Mouse (Mus musculus) lung, adult 18-20 months (tissue): ENCODE data around the gene Bicra.

Source experiments
- DNase-seq, 2 experiments: peaks; one replicate each; pipeline ENCODE4 v3.0.0; 2022; ENCODE audit warnings: mixed read lengths in 2 of 2

Bicra gene

GRCm38 (mm10) chr7:16046481-16047337 lies 1.0 kb downstream of the Bicra start:
- peak; percentile 81 to 86 for DNase-seq

- peak; percentile 82 to 86 for DNase-seq
These were observed 1.6 kb downstream of the Bicra start for GRCm38 (mm10) chr7:16046101-16046480.

DNA sequence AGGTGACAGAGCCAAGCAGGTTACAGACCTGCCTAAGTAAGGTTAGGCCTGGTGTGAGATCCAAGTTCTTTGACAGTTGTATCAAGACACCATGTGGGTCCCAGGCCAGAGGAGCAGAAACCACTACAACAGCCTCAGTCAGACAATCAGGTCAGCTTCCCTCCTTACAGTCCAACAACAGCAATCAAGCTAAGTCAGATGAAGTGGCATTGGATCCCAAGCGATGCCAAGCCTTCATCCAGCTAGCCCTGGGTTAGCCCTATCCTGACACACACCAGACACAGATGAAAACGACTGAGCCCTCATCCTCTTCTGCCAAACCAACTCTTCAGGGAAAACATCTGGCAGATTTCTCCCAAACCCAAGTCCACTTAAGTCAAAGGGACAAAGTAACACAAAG lies 2.2 kb downstream of the Bicra start:
- DNase-seq = no peak

DNA sequence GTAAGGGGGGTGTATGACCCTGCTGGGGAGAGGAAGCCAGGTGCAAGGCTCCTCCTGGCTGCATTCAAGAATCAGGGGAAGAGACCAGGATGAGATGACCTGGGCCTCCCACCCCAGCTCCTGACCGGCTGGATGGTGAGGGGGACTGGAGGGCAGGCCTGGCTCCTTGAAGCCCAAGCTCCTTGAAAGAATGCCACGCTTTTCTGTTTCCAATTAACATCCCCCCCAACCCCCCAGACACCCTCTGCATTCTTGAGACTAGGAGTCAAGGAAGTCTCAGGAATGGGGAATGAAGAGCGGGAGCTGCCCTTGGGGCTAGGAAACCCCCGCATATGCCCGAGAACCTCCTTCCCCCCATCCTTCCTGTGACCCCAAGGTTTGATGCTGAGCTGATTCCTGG lies 3.2 kb downstream of the Bicra start:
- DNase-seq = no peak

- DNase-seq = no peak
These were observed 3.8 kb downstream of the Bicra start for GRCm38 (mm10) chr7:16043861-16044435.

DNA sequence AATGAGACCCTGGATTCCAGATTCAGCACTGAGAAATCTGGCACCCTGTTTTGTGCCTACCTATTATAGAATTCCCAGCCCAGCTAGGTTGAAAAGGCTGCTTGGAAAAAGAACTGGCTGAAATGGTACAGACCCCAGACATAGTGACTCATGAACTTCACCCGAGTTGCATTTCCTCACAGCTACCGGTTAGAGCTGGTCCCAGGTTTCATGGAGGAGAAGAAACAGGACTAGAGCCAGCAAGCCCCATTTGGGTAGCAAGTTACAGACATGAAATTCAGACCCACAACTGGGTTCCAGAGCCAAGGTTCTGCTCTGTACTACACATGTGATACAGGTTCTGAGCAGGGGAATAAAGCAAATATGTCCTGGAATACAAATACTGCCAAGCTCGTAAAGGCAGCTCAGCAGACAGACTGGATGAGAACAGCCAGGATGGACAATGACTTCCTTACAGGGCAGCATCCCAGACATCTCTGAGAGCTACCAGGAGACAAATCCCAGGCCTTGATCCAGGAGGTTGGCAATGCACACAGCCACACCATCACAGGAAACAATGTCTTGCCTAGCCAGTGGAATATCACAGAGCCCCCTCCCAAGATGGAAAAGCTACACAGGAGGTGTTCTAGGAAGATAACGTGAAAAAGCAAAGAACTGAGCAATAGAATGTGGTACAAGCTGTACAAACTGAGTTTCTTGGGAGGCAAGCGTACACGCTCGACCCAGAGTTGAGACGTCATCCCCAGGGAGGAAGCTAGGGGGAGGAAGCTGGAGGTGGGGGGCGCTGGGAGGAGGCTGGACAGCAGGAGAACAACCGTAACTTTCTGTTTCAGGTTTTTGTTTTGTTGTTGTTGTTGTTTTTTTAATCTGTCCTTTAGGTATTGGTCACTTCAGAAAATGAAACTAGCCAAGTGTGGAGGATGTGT lies 4.6 kb downstream of the Bicra start:
- DNase-seq = no peak

DNA sequence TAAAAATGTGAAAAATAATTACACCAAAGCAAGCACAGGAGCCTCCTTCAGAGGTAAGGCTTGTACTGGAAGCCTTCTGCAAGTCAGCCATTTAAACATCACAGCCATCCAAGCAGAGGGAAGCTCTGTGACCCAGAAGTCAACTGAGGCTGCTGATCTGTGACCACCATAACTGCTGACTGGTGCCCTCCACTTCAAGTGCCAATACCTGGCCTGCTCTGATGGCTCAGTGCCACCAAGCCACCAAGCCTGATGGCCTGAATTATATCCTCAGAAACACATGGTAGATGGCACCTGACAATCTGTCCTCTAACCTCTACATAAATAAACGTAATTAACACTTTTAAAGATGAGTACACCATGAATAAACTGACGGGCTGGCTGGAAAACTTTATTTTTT lies 6.5 kb downstream of the Bicra start:
- no peak for DNase-seq

DNA sequence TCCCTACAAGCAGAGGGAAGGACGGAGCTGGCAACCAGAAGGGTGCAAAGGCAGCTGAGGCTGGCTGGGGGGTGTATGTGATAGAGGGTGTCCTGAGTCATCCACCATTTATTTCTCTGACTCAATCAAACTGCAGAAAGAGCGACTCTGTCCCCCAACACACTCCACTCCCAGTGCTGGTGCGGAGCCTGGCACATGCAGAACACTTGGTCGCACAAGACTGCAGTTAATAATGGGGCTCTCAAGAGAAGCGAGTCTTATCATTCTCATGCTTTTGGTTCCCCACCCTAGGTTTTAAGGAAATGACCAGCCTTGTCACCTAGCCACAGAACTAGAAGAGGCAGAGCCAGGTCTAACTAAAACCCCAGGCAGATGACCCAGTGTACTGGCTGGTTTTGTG lies 8.4 kb downstream of the Bicra start:
- no peak for DNase-seq

DNA sequence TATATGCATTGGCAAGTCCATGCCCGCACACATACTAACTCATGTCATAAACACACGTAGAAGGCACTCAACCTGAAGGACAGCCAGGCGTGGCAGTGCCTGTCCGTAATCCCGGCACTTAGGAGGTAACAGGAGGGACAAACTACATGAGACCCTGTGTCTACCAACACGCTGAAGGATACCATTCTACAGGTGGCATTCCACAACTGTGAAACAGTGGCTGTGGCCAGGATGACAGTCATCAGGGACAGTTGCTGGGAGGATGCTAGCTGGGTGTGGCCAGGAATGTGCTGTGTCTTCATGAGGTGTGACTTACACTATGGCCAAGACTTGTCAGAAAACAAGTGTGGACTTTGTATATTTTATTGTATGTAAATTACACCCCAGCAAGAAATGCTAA lies 10.7 kb downstream of the Bicra start:
- no peak for DNase-seq

DNA sequence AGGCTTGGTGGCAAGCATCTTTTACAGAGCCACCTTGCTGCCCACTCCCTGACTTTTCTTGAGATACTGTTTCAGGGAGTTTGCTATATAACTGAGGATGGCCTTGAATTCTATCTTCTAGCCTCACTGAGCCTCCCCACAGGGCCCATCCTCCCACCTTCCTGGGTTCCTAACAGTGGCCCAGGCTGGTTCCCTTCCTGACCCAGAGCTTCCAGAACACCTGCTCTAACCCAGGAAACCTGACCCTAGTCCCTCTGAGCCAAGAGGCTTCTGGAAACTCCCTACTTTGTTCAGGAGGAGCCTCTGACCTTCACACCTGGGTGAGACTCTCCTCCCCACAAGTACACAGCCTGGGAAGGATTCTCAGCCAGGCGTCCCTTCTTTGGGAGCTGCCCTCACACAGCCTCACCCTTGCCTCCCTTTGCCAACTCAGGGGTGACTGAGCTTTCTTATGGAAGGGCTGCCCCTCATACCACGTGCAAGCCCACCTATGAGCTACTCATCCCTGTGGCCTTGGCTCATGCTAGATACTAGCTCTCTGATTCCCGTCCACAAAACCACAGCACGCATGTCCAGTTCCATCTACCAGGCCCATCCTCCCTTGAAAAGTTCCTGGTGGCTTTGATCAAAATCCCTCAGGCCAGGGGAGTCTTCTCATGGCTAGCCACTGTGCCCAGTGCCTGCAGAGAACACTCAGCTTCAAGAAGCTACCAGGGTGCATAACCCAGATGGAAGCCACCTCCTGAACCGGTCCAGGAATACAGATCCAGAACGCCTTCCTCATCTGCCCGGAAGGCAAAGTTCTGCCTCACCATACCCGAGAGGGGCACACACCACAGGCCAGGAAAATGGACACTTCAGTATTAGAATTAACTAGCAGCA lies 13.9 kb downstream of the Bicra start:
- no peak for DNase-seq

DNA sequence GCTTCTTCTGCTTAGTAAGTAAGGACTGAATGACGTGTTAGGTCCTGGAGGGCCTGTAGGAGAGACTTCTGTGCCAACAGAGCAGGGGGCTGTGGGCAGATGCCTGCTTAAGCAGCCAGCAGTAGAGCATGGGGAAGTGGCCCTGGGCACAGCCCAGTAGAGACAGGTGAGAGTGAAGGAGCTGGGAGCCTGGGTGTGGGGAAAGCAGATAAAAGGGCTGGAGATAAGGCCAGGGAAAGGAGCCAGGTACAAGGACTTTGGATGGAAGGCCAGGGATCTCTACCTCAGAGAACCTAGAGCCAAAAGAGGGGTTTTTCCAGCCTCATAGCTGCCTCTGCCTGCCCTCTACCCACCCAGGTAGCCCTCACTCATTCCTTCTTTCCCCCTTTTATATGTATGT lies 14.7 kb downstream of the Bicra start:
- DNase-seq = no peak

DNA sequence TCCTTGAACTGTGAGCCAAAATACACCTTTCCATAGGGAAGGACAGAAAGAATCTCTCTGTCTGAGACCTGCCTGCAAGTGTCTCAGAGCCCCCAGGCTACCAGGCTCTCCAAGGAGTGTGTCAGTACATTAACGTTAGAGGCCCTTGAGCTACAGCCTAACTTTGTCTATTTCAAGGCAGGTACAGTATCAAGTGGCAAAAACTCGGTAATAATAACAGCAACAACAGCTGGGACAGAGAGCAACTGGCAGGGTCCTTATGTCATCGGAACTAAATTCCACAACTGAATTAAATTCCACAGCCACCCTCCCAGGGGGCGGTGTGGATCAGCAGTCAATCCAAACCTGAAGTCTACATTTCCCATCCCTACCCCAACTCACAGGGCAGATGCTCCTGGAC lies 16.6 kb downstream of the Bicra start:
- DNase-seq = no peak

DNA sequence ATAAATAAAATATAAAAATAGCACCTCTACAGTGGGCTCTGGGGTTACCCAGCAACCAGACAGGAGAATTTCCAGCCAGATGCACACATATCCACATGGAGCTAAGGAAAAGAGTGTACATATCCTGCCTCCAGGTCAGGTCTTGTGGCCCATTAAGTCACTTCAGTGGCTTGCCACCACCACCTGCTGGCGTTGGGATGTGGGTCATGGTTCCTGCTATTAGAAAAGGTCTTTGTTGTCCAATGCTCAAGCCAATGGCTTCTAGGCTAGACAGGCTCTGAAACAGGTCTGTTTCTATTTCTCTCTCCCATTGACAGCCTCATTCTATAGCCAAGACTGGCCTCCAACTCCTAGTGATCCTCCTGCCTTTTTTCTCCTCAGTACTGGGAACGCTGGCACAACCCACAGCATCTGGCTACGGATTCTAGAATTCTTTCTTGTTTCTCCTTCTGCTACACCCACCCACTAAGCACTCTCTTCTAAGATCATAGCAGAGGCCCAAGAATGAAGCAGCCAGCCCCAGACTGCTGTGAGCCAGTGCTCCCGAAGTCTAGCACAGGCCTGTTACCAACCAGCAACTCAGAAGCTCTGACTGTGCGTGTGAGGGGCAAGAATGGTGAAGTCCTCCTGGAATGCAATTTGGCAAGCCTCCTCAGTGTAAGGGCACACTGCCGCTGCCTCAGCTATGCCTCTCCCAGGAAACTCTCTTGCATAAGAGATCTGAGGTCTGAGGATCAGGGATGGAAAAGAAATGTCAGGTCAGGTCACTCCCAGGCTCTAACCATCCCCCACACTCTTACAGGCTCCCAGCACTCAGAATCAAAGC lies 19.4 kb downstream of the Bicra start:
- peak; percentile 66 to 76 for DNase-seq

DNA sequence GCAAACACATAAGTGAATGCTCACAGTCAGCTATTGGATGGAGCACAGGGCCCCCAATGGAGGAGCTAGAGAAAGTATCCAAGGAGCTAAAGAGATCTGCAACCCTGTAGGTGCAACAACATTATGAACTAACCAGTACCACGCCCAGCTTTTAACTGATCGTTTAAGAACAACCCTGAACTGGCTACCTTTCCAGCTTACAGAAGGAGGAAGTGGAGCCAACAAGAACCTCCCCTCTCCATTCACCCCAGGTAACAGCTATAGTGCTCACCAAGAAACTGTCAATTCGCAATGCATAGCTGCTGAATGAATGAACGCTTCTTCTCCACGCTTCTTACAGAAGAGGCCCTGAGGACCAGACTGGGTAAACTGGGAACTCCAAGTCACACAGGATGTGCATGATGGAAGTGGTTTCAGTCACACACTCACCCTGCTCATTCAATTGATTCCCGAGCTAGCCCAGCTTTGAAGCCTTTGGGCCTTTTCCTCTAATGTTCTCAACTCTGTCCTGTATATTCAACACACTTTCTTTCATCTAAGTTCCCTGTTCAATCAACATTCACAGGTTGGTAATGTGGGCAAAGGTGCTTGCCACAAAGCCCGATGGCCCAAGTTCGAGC lies 23.0 kb downstream of the Bicra start:
- no peak for DNase-seq

GRCm38 (mm10) chr7:16019256-16020094 lies 28.2 kb downstream of the Bicra start:
- DNase-seq = no peak

- DNase-seq = peak; percentile 78 to 80
These were observed 29.5 kb downstream of the Bicra start for GRCm38 (mm10) chr7:16018016-16018810.

GRCm38 (mm10) chr7:16015384-16015783 lies 32.3 kb downstream of the Bicra start:
- DNase-seq = no peak

- DNase-seq = no peak
These were observed 33.1 kb downstream of the Bicra start for GRCm38 (mm10) chr7:16014521-16015175.
